Mouse (Mus musculus) limb, embryonic 14.5 days (tissue): ENCODE data around the gene Gm13420. TPM values are rescaled to one million over a fixed set of nuclear protein-coding genes. Genes with fewer than 3 reads are reported as not detected.
A peak's percentile ranks its signal among the peaks of the same experiment; 100 is the strongest.
"Not testable (repeated sequence)": the region's sequence is repeated elsewhere in the genome, so short reads cannot be mapped to it uniquely, and the experiment has no call there.

ENCODE experiments used
- ATAC-seq: fragments of 200-750 bp; cut with Nextera tagmentation; 2 replicates; pipeline ENCODE4 v1.8.0; 2017; ENCODE audit warnings: low read depth, moderate number of reproducible peaks, moderate TSS enrichment; ENCODE audit not compliant: low FRiP score
- DNase-seq: peaks from one replicate; pipeline ENCODE4 v3.0.0-alpha.2; 2015; ENCODE audit warnings: low spot score
- H3K27ac ChIP-seq: fragments of 300-500 bp; sonication (generic); replicated peaks from 2 replicates; pipeline ENCODE4 v1.5.1; 2014; ENCODE audit warnings: low read depth, mild to moderate bottlenecking, low read length, moderate library complexity, mixed read lengths
- H3K27me3 ChIP-seq: fragments of 300-500 bp; sonication (generic); 2 replicates; pipeline ENCODE4 v1.6.1; 2014; ENCODE audit warnings: low read length, mixed read lengths; ENCODE audit not compliant: control insufficient read depth, insufficient read depth
- H3K36me3 ChIP-seq: fragments of 300-500 bp; sonication (generic); 2 replicates; pipeline ENCODE4 v1.6.1; 2014; ENCODE audit warnings: mild to moderate bottlenecking, low read length, moderate library complexity, mixed read lengths; ENCODE audit not compliant: control insufficient read depth, insufficient read depth
- H3K4me1 ChIP-seq: fragments of 300-500 bp; sonication (generic); 2 replicates; pipeline ENCODE4 v1.6.1; 2014; ENCODE audit warnings: antibody characterized with exemption, low read length, mixed read lengths; ENCODE audit not compliant: control insufficient read depth, insufficient read depth
- H3K4me2 ChIP-seq: fragments of 300-500 bp; sonication (generic); replicated peaks from 2 replicates; pipeline ENCODE4 v1.6.1; 2014; ENCODE audit warnings: low read depth, mild to moderate bottlenecking, low read length, moderate library complexity; ENCODE audit not compliant: severe bottlenecking
- H3K4me3 ChIP-seq: fragments of 300-500 bp; sonication (generic); replicated peaks from 2 replicates; pipeline ENCODE4 v1.5.1; 2014; ENCODE audit warnings: low read length
- H3K9ac ChIP-seq: fragments of 300-500 bp; sonication (generic); 2 replicates; pipeline ENCODE4 v1.6.1; 2014; ENCODE audit warnings: mild to moderate bottlenecking, low read depth, low read length, moderate library complexity; ENCODE audit not compliant: severe bottlenecking
- H3K9me3 ChIP-seq: fragments of 300-500 bp; sonication (generic); 2 replicates; pipeline ENCODE4 v1.6.1; 2016; ENCODE audit warnings: low read length; ENCODE audit not compliant: control insufficient read depth
- POLR2A ChIP-seq: fragments of 200-500 bp; IDR thresholded peaks from 2 replicates; pipeline ENCODE4 v1.8.0; 2012; ENCODE audit warnings: inconsistent platforms, mild to moderate bottlenecking, moderate library complexity, borderline replicate concordance; ENCODE audit not compliant: insufficient read depth, insufficient read length; ENCODE audit errors: extremely low read depth
- WGBS: fragments of 180-500 bp; shearing (Covaris S2); extraction: QIAGEN DNeasy Blood & Tissue Kit; methylation state at CpG from one replicate; pipeline ENCODE4 v1.1.7; 2014; 5-methylcytosine and 5-hydroxymethylcytosine counted together
- polyA plus RNA-seq, 2 experiments: library from polyadenylated mRNA; depleted of rRNA in 1 of 2; stranded (reverse) in 1 of 2; unstranded in 1 of 2; fragments of >200 nt; fragmentation: Nextera tagmentation in 1 of 2; extraction: Ambion mirVana in 1 of 2; gene quantifications; 2 replicates each; pipeline versions ENCODE4 v1.2.1 to v1.2.3; 2012 to 2014

The Gm13420 gene
- polyA plus RNA-seq (2012; rRNA removed) (0.05 and 0.08 TPM in 2 replicates), polyA plus RNA-seq (2014; fragmentation: Nextera tagmentation; extraction: Ambion mirVana) (0.17 TPM in 1 of 2 replicates, not detected in the other)

DNA sequence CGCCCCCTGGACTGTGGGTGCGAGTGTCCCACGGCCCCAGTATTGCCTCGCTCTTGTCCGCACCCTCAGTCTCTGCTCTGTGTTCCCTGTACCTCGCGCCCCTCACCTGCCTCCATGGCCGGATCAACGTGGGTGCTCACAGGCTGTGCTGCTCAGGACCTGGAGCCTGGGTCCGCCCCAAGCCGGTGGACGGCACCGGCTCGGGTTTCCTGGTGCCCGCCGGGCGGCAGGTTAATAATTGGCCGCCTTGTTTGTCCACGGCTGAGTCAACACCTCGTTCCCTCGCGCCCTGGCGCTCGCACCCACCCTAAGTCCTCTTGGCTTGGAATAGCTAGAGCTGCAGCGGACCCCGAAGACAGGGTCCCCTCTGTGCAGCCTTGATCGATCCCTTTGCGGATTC lies at the start of gene Gm13420:
Gene Gm13420 (minus strand): TSS at position 189 of the 400 bp plus-strand sequence.
- TF ChIP-seq POLR2A, result no peak
- Histone ChIP-seq H3K4me1 (no peaks in the 10 kb centered on the region), H3K9me3 (no peaks in the 10 kb centered on the region), H3K4me2 (0 out of 2 replicates have a peak within 1 kb of the TSS, but pooled peaks have one; percentile 18), H3K27ac (no peak within 1 kb of the TSS), H3K36me3 (no peaks in the 10 kb centered on the region), H3K4me3 (no peak within 1 kb of the TSS), H3K27me3 (peaks cover 56% of the 10 kb centered on the region), H3K9ac (no peak within 1 kb of the TSS)
- 7% methylated on average over 28 of the region's 28 CpGs for WGBS
- ATAC-seq, result no peak
- no peak for DNase-seq

DNA sequence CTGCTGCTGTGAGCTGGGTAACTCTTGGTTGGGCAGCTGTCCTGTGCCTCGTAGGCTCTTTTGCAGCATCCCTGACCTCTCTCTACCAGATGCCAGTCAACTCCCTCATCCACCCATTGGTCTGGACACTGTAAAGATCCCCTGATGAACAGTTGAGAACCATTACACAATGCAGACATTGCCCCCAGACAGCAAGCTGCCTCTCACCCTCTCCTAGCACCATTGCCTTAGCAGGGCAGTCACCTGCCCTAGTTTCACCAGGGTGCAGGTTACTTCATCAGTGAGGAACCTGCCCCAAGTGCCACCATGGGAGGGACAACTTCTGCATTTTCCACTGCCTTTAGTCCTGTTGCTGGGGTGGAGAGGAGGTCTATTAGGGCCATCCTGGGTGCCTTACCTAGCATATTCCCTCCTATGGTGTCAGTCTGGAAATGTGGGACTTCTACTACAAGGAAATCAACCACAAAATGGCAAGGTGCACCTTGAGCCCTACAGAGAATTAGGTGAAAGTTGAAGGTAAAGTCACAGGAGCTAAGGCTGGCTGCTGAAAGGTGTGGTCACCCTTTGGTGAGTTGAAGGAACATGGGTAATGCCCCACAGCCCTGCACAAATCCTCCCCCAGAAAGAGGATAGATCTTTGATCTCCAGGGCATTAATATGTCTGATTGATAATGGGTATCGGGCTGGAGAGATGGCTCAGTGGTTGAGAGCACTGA lies 41.4 kb upstream of the Gm13420 start:
- H3K9me3 ChIP-seq, result no peaks in the 10 kb centered on the region
- H3K27ac ChIP-seq, result no peak overlapping the region
- WGBS, result 96% methylated on average over 2 of the region's 2 CpGs
- no peak overlapping the region for H3K4me3 ChIP-seq
- H3K9ac ChIP-seq, result no peak overlapping the region
- H3K4me2 ChIP-seq, result no peak overlapping the region
- DNase-seq (no peak), ATAC-seq (no peak)
- peaks cover 5% of the 10 kb centered on the region; the same call in 1 of the 2 replicates for H3K4me1 ChIP-seq
- peaks cover 46% of the 10 kb centered on the region for H3K36me3 ChIP-seq
- no peaks in the 10 kb centered on the region for H3K27me3 ChIP-seq
- no peak for TF ChIP-seq POLR2A

DNA sequence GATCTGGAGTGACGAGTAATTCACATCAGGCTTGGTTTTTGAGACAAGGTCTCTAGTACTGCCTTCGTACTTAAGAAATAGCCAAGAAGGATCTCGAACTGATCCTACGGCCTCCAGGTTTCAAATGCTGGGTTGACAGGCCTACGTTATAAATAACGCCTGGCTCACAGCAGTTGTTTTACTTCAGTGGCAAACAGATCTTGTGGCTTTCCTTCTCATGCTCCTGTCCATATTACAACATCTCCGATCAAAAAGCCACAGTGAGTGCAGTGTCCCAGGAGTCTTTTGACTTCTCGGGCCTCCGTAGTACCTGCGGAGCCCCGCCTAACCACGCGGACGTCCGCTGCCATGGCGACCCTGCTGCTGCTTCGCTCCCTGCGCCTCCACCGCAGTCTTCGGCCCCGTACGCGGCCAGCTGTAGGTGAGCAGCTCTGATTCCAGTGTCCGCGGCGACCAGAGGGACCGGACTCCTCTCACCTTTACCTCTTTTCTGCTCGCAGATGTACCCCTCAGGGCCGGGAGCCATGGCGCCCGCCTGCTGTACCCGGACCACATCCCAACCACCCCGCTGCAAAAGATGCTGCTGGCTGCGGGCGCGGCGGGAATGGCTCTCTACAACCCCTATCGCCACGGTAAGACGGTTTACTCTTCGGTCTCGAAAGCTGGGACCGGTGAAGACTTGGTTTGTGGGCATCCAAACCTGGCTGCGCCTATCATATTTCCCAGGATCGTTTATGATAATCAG lies 36.6 kb upstream of the Gm13420 start, which contains the start of gene Trub2:
Gene Trub2 (minus strand): TSS at position 566 of the 745 bp plus-strand sequence.
- 0 out of 2 replicates have a peak, but pooled peaks have one; percentile 48 for TF ChIP-seq POLR2A
- Histone ChIP-seq H3K27ac (peak within 1 kb of the TSS; percentile 53; the same call in 1 of the 2 replicates), H3K9me3 (no peaks in the 10 kb centered on the region), H3K9ac (peak within 1 kb of the TSS; percentile 70), H3K4me2 (peak within 1 kb of the TSS; percentile 81), H3K27me3 (no peaks in the 10 kb centered on the region), H3K4me1 (peaks cover 11% of the 10 kb centered on the region), H3K4me3 (peak within 1 kb of the TSS; percentile 77), H3K36me3 (peaks cover 52% of the 10 kb centered on the region)
- DNase-seq, result peak; percentile 88
- WGBS, result under 1% methylated on average over 45 of the region's 45 CpGs
- peak; percentile 90 for ATAC-seq

DNA sequence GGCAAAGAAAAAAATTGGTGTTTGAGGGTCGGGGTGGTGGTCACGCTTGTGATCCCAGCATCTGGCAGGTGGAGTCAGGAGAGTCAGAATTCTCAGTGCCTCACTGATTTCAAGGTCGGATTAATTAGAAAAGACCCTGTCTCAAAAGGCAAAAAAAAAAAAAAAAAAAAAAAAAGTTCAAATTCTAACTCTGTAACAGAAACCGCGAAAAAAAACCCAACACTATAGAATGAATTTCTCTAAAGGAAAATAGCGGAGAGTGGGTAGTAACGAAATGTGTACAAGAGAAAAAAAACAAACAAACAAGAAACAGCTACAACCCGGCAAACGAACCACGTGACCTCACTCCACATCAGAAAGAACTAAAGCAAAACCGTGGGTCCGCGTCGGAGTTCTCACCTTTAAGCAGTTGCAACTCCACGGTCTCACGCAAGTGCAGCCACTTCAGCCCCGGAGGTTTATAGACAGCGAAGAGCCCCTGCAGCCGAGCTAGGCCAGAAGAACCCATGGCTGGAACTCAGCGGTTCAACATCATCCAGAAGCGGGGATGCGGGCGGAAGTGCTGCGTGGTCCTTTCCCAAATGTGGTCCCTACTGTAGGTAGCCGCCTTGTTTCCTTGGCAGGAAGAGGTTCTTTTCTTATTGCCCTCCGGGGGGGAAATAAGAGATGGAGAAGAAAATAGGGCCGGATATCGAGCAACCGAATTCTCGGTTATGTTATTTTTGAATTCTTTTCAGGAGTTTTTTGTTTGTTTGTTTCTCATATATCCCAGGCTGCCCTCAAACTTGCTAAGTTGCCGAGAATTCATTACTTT lies 35.8 kb upstream of the Gm13420 start, which contains the start of gene Coq4:
Gene Coq4 (plus strand): TSS at position 390 of the 814 bp plus-strand sequence.
- peak within 1 kb of the TSS; percentile 70 for H3K9ac ChIP-seq
- no peaks in the 10 kb centered on the region for H3K9me3 ChIP-seq
- no peak for TF ChIP-seq POLR2A
- H3K27me3 ChIP-seq, result no peaks in the 10 kb centered on the region
- peak within 1 kb of the TSS; percentile 53; the same call in 1 of the 2 replicates for H3K27ac ChIP-seq
- H3K4me3 ChIP-seq, result peak within 1 kb of the TSS; percentile 77
- H3K4me1 ChIP-seq, result peaks cover 11% of the 10 kb centered on the region
- H3K4me2 ChIP-seq, result peak within 1 kb of the TSS; percentile 81
- DNase-seq (peak; percentile 94), ATAC-seq (peak; percentile 87)
- H3K36me3 ChIP-seq, result peaks cover 56% of the 10 kb centered on the region
- 1% methylated on average over 31 of the region's 31 CpGs for WGBS

DNA sequence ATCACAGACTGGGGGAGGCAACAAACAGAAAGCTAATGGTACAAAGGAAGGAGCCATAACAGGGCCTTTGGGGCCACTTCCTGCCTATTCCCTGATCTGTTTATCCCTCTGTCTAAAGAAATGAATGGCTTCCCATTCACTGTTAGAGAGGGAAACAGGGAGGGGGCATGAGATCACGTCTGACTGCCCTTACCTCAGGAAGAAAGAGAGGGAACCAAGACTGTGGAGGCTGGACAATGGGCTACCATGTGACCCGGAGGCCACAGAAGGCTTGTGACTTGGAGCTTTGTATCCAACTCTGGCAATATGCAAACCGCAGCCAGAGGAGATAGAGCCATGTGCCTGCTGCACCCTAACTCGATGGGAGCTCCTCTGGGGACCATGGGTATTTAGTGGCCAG lies 32.8 kb upstream of the Gm13420 start:
- Histone ChIP-seq H3K27me3 (no peaks in the 10 kb centered on the region), H3K4me2 (no peak overlapping the region), H3K27ac (no peak overlapping the region), H3K9ac (no peak overlapping the region), H3K4me1 (peaks cover 11% of the 10 kb centered on the region), H3K9me3 (peaks cover 5% of the 10 kb centered on the region), H3K4me3 (no peak overlapping the region), H3K36me3 (peaks cover 63% of the 10 kb centered on the region)
- DNase-seq, result no peak
- 83% methylated on average over 4 of the region's 4 CpGs for WGBS
- no peak for ATAC-seq
- no peak for TF ChIP-seq POLR2A

DNA sequence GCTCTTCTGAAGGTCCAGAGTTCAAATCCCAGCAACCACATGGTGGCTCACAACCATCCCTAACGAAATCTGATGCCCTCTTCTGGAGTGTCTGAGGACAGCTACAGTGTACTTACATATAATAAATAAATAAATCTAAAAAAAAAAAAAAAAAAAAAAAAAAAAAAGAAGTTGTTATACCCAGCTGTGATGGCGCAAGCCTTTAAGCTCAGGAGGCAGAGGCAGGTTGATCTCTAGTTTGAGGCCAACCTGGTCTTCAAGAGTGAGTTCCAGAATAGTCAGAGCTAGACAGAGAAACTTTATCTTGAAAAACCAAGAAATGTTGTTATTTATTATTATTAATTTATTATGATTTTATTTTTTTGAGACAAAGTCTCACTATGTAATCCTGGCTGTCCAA lies 29.8 kb upstream of the Gm13420 start:
- H3K27ac ChIP-seq, H3K4me3 ChIP-seq, H3K9ac ChIP-seq, ATAC-seq, H3K27me3 ChIP-seq, H3K9me3 ChIP-seq, H3K4me1 ChIP-seq, DNase-seq, H3K4me2 ChIP-seq: not testable (repeated sequence)
- 96% methylated on average over 2 of the region's 2 CpGs for WGBS
- H3K36me3 ChIP-seq, result peaks cover 92% of the 10 kb centered on the region
